Mouse (Mus musculus) hindbrain, embryonic 14.5 days (tissue): ENCODE data around the gene Eya2. TPM values are rescaled to one million over a fixed set of nuclear protein-coding genes. Genes with fewer than 3 reads are reported as not detected.
A peak's percentile ranks its signal among the peaks of the same experiment; 100 is the strongest.
"Not testable (repeated sequence)": the region's sequence is repeated elsewhere in the genome, so short reads cannot be mapped to it uniquely, and the experiment has no call there.

Experiments
- ATAC-seq: fragments of 200-750 bp; cut with Nextera tagmentation; 2 replicates; pipeline ENCODE4 v1.8.0; 2017; ENCODE audit warnings: moderate number of reproducible peaks, mild to moderate bottlenecking, moderate TSS enrichment, moderate library complexity; ENCODE audit not compliant: low FRiP score
- DNase-seq: peaks from one replicate; pipeline ENCODE4 v3.0.0-alpha.2; 2015; ENCODE audit warnings: low spot score
- H3K27ac ChIP-seq: fragments of 300-500 bp; sonication (generic); 2 replicates; pipeline ENCODE4 v1.5.1; 2014; ENCODE audit warnings: mild to moderate bottlenecking, moderate library complexity
- H3K27me3 ChIP-seq: fragments of 300-500 bp; sonication (generic); 2 replicates; pipeline ENCODE4 v1.6.1; 2014; ENCODE audit warnings: mild to moderate bottlenecking, low read length, mixed read lengths; ENCODE audit not compliant: control insufficient read depth, insufficient read depth
- H3K36me3 ChIP-seq: fragments of 300-500 bp; sonication (generic); replicated peaks from 2 replicates; pipeline ENCODE4 v1.6.1; 2014; ENCODE audit not compliant: control insufficient read depth, insufficient read depth
- H3K4me1 ChIP-seq: fragments of 300-500 bp; sonication (generic); replicated peaks from 2 replicates; pipeline ENCODE4 v1.6.1; 2014; ENCODE audit warnings: antibody characterized with exemption, low read length, mixed read lengths; ENCODE audit not compliant: control insufficient read depth, insufficient read depth
- H3K4me2 ChIP-seq: fragments of 300-500 bp; sonication (generic); replicated peaks from 2 replicates; pipeline ENCODE4 v1.6.1; 2014; ENCODE audit warnings: mild to moderate bottlenecking, moderate library complexity
- H3K4me3 ChIP-seq: fragments of 300-500 bp; sonication (generic); replicated peaks from 2 replicates; pipeline ENCODE4 v1.5.1; 2014; ENCODE audit warnings: mild to moderate bottlenecking, low read length
- H3K9ac ChIP-seq: fragments of 300-500 bp; sonication (generic); 2 replicates; pipeline ENCODE4 v1.6.1; 2014
- H3K9me3 ChIP-seq: fragments of 300-500 bp; sonication (generic); 2 replicates; pipeline ENCODE4 v1.6.1; 2016; ENCODE audit warnings: low read length; ENCODE audit not compliant: control insufficient read depth
- WGBS: fragments of 180-500 bp; shearing (Covaris S2); extraction: QIAGEN DNeasy Blood & Tissue Kit; methylation state at CpG from one replicate; pipeline ENCODE4 v1.1.7; 2014; 5-methylcytosine and 5-hydroxymethylcytosine counted together
- polyA plus RNA-seq: library from polyadenylated mRNA; unstranded; fragments of >200 nt; fragmentation: Nextera tagmentation; extraction: Ambion mirVana; gene quantifications from 2 replicates; pipeline ENCODE4 v1.2.1, GENCODE M21; 2014

The Eya2 gene
- polyA plus RNA-seq: 7.9 and 10.0 TPM in 2 replicates

GRCm38 (mm10) chr2:165594907-165595675 is at the start of gene Eya2:
Gene Eya2 (plus strand): TSS chr2:165595032.
- H3K4me3 ChIP-seq: peak within 1 kb of the TSS; percentile 59
- H3K9me3 ChIP-seq: no peaks in the 10 kb centered on the region
- peak within 1 kb of the TSS; percentile 96 for H3K4me2 ChIP-seq
- H3K27me3 ChIP-seq: peaks cover 11% of the 10 kb centered on the region; the same call in 1 of the 2 replicates
- H3K9ac ChIP-seq: peak within 1 kb of the TSS; percentile 74
- peaks cover 6% of the 10 kb centered on the region; the same call in 1 of the 2 replicates for H3K4me1 ChIP-seq
- ATAC-seq: peak; percentile 31; the same call in 1 of the 2 replicates
- no peaks in the 10 kb centered on the region for H3K36me3 ChIP-seq
- DNase-seq: no peak
- H3K27ac ChIP-seq: peak within 1 kb of the TSS; percentile 43; the same call in 1 of the 2 replicates
- WGBS: 1% methylated on average over 56 of the region's 83 CpGs

- H3K4me2 ChIP-seq: no peak overlapping the region
- H3K4me3 ChIP-seq: no peak overlapping the region
- no peak for ATAC-seq
- no peak overlapping the region for H3K27ac ChIP-seq
- no peaks in the 10 kb centered on the region for H3K36me3 ChIP-seq
- DNase-seq: no peak
- peaks cover 9% of the 10 kb centered on the region for H3K4me1 ChIP-seq
- no peaks in the 10 kb centered on the region for H3K9me3 ChIP-seq
- H3K27me3 ChIP-seq: no peaks in the 10 kb centered on the region
- no peak overlapping the region for H3K9ac ChIP-seq
- WGBS: 88% methylated on average over 2 of the region's 2 CpGs
These were observed 49.1 kb upstream of the Eya2 start for GRCm38 (mm10) chr2:165545687-165546086.

- ATAC-seq (no peak), DNase-seq (no peak)
- no peak overlapping the region for H3K9ac ChIP-seq
- no peak overlapping the region for H3K4me2 ChIP-seq
- WGBS: 62% methylated on average over 8 of the region's 8 CpGs
- H3K36me3 ChIP-seq: no peaks in the 10 kb centered on the region
- peaks cover 9% of the 10 kb centered on the region for H3K4me1 ChIP-seq
- H3K4me3 ChIP-seq: no peak overlapping the region
- H3K27ac ChIP-seq: no peak overlapping the region
- no peaks in the 10 kb centered on the region for H3K27me3 ChIP-seq
- H3K9me3 ChIP-seq: no peaks in the 10 kb centered on the region
These were observed 48.5 kb upstream of the Eya2 start for GRCm38 (mm10) chr2:165546341-165546740.

DNA sequence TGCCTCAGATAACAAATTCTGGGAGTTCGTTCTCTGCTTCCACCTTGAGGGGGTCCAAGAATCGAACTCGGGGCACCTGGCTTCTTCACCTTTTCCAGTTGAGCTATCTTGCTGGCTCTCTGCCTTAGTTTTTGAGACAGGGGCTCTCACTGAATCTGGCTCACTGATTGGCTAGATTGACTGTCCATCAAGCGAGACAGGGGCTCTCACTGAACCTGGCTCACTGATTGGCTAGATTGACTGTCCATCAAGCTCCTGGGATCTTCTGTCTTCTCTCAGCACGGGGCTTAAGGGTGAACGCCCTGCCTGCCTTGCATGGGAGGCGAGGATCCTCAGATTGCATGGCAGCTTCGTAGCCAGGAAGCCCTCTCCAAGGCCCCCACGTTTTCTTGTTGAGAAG is 47.4 kb upstream of the Eya2 start:
- Histone ChIP-seq H3K36me3 (no peaks in the 10 kb centered on the region), H3K27me3 (no peaks in the 10 kb centered on the region), H3K4me1 (peaks cover 8% of the 10 kb centered on the region), H3K9ac (no peak overlapping the region), H3K9me3 (no peaks in the 10 kb centered on the region), H3K27ac (no peak overlapping the region), H3K4me2 (no peak overlapping the region), H3K4me3 (no peak overlapping the region)
- DNase-seq (peak; percentile 52), ATAC-seq (no peak)
- WGBS: 57% methylated on average over 9 of the region's 9 CpGs

GRCm38 (mm10) chr2:165548627-165549026 is 46.2 kb upstream of the Eya2 start:
- Histone ChIP-seq H3K36me3 (no peaks in the 10 kb centered on the region), H3K27ac (no peak overlapping the region), H3K4me1 (no peaks in the 10 kb centered on the region; the same call in 1 of the 2 replicates), H3K4me2 (no peak overlapping the region), H3K9ac (no peak overlapping the region), H3K27me3 (no peaks in the 10 kb centered on the region), H3K9me3 (no peaks in the 10 kb centered on the region), H3K4me3 (no peak overlapping the region)
- DNase-seq (no peak), ATAC-seq (no peak)
- 26% methylated on average over 6 of the region's 6 CpGs for WGBS

DNA sequence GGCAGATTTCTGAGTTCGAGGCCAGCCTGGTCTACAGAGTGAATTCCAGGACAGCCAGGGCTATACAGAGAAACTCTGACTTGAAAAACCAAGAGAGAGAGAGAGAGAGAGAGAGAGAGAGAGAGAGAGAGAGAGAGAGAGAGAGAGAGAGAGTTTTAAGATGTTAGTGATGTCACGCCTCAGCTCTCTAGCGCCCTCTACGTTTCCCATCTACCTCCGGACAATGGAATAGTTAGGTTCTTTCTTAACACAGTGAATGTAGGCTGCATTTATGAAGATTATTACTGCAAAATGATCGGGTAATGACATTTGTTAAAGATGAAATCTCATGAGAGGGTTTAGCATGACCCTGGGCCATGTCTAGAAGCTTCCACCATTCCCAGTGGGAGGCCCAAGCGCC is 44.4 kb upstream of the Eya2 start:
- not testable (repeated sequence) for H3K4me1 ChIP-seq, H3K36me3 ChIP-seq, H3K4me3 ChIP-seq, H3K27me3 ChIP-seq, H3K9ac ChIP-seq, ATAC-seq, H3K27ac ChIP-seq, H3K9me3 ChIP-seq, DNase-seq, H3K4me2 ChIP-seq
- 82% methylated on average over 7 of the region's 7 CpGs for WGBS

DNA sequence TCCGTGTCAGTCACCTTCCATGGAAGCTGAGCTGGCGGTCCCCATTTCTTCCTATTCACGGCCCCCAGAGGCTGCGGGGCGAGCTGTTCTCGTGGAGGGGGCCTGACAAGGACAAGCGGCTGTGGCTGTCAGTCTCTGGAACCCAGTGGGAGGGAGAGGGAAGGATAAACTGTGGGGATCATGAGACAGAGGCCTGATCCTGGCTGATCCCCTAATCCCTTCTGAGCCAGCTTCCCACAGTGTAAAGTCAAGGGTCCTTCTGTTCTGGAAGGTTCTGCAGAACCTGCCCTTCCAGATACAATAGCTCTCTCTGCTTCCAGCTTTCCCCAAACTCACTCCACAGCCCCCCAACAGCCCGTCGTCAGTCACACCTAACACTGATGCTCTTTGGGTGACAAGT is 40.8 kb upstream of the Eya2 start:
- Histone ChIP-seq H3K9me3 (no peaks in the 10 kb centered on the region), H3K4me2 (no peak overlapping the region), H3K4me3 (no peak overlapping the region), H3K4me1 (no peaks in the 10 kb centered on the region), H3K9ac (no peak overlapping the region), H3K27me3 (no peaks in the 10 kb centered on the region), H3K36me3 (no peaks in the 10 kb centered on the region), H3K27ac (no peak overlapping the region)
- WGBS: 57% methylated on average over 9 of the region's 9 CpGs
- no peak for DNase-seq
- ATAC-seq: no peak

DNA sequence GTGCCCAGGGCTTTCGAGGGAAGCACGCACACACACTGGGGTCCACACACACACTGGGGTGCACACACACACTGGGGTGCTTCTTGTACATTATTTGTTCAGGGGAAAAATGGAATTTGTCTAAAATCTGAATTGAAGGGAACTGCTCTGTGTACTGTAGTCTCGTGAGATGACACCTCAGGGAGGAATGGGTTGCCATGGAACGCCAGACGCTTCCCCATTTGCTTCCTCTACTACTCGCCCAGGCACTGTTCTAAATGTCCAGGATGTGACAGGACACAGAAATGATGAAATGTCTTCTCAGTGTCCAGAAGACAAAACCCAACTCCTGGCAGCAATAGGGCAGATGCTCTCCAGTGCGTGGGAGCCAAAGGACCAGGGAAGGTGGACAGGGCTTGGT is 37.6 kb upstream of the Eya2 start:
- no peak overlapping the region for H3K4me3 ChIP-seq
- DNase-seq: no peak
- 84% methylated on average over 7 of the region's 7 CpGs for WGBS

DNA sequence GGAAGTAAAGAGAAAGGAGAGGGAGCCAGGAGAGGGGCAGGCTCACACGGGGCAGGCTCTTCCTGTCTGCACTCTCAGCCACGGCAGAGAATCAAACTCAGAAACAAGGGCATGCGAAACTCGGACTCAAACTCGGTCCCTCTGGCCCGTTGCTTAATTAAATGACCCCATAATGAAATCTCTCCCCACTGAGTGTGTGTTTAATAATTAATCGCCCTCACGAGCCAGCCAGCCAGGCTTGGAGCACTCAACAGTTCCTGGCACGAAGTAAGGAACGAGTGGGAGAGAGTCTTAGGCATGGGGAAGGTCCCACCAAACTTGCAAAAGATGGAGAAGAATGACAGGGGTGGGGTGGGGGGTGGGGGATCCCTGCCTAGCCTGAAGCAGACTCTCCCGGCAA is 35.9 kb upstream of the Eya2 start:
- Histone ChIP-seq H3K9me3 (no peaks in the 10 kb centered on the region), H3K4me1 (peaks cover 12% of the 10 kb centered on the region), H3K36me3 (no peaks in the 10 kb centered on the region), H3K9ac (no peak overlapping the region), H3K27ac (no peak overlapping the region), H3K27me3 (no peaks in the 10 kb centered on the region), H3K4me3 (no peak overlapping the region), H3K4me2 (no peak overlapping the region)
- no peak for DNase-seq
- WGBS: 31% methylated on average over 11 of the region's 11 CpGs
- no peak for ATAC-seq

More for the DNA sequence above, 37.6 kb upstream of the Eya2 start:
- H3K4me1 ChIP-seq: peaks cover 4% of the 10 kb centered on the region; the same call in 1 of the 2 replicates
- H3K9ac ChIP-seq: no peak overlapping the region
- no peak for ATAC-seq
- no peak overlapping the region for H3K4me2 ChIP-seq
- no peaks in the 10 kb centered on the region for H3K9me3 ChIP-seq
- no peak overlapping the region for H3K27ac ChIP-seq
- no peaks in the 10 kb centered on the region for H3K36me3 ChIP-seq
- no peaks in the 10 kb centered on the region for H3K27me3 ChIP-seq
